Mouse (Mus musculus) right cerebral cortex, postnatal 36 days (tissue): Measurements from ENCODE around the gene Racgap1.

Experiments used
- DNase-seq, 2 experiments: peaks; one replicate each; pipeline ENCODE4 v3.0.0; 2022; ENCODE audit warnings: low spot score in 2 of 2, mixed read lengths in 1 of 2

Racgap1 gene

GRCm38 (mm10) chr15:99590429-99591084, 60.9 kb downstream of the Racgap1 start, which contains the start of gene Aqp5:
TSS of gene Aqp5 (plus strand) at chr15:99590782.
- DNase-seq: no peak

- DNase-seq: no peak
These were observed 61.8 kb downstream of the Racgap1 start for GRCm38 (mm10) chr15:99589704-99590103.

DNA sequence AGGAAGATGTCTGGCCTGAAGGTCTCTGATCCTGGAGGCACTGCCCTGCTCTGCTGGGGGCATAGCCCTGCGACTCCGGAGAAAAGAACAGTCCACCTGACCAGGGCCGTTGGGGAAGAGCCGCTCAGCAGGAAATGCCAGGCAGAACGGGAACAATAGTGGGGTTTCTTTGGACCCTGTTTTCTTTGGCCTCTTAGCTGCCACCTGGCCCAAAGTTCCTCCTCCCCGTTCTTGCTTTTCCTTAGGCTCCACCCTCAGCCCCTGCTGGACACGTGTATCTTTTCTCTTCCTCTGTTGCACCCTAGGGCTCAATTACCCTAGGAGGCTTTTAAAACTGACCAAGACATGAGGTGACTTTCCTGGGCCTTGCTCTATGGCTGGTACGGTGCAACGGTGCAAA, 62.2 kb downstream of the Racgap1 start:
- DNase-seq: no peak

GRCm38 (mm10) chr15:99586525-99586924, 64.9 kb downstream of the Racgap1 start:
- DNase-seq: no peak

GRCm38 (mm10) chr15:99585741-99586140, 65.7 kb downstream of the Racgap1 start:
- DNase-seq: no peak

DNA sequence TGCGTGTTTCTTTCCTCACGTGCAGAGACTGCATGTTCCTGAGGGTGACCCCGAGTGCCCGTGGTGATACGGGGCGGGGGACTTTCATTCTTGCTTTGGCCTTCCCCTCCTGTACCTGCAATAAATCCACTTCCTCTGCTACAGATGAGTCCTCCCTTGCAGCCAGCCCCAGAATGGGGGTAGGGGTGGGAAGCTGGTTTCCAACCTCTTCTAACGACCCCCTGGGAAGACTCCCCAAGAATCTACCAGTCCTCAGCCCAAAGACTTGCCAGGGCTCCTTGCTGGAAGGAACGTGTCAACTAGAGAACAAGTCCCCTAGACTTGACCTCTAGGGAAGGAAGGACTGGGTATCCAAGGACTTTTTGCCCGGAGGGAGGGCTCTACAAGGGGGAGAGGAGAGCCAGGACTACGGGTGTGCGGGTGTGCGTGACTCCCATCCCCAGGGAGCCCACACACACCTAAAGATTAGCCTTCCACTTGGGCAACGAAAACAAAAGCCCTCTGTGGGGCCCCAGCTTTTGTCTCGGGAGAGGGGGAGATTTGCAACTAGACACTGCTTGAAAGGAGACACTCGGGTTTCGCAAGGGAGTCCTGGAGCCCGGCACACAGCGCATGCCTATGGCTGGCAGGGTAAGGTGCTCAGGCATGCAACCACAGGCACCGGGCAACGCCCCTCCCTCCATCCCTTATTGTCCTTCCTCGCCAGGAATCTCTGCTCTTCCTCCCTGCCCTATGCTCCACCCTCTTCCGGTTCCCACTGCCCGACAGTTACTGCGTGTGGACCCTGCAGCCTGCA, 66.9 kb downstream of the Racgap1 start:
- no peak for DNase-seq

DNA sequence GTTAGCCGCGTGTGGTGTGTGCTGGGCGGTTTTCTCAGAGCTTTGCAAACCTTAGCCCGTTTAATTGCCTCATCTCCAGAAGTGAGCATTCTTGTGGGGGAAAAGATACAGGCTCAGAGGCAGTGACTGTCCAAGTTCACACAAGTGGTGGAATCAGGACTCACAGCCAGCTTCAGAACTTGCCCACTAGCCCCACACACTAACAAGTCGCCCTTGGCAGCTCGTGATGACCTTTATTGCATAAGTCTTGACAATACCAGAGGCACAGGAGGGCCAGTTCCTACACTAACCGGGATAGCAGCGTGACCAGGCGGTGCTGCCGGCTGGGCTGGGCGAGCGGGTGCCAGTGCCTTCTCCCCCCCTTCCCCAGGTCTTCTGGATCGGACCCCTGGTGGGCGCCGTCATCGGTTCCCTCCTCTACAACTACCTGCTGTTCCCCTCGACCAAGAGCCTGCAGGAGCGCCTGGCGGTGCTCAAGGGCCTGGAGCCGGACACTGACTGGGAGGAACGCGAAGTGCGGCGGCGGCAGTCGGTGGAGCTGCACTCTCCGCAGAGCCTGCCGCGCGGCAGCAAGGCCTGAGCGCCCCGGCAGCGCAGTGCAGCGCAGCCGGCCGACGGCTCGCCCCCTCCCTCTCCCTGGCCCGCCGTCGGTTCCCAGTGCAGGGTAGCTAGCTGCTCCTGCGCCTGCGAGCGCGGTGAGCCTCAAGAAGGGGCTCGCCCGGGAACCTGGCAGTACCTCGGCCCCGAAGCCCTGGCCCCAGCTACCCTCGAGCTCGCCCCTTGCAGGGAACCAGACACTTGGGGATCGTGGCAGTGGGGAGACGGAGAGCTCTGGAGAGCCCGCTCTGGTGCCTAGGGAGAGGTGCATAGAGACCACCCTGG, 67.8 kb downstream of the Racgap1 start:
- DNase-seq: no peak

DNA sequence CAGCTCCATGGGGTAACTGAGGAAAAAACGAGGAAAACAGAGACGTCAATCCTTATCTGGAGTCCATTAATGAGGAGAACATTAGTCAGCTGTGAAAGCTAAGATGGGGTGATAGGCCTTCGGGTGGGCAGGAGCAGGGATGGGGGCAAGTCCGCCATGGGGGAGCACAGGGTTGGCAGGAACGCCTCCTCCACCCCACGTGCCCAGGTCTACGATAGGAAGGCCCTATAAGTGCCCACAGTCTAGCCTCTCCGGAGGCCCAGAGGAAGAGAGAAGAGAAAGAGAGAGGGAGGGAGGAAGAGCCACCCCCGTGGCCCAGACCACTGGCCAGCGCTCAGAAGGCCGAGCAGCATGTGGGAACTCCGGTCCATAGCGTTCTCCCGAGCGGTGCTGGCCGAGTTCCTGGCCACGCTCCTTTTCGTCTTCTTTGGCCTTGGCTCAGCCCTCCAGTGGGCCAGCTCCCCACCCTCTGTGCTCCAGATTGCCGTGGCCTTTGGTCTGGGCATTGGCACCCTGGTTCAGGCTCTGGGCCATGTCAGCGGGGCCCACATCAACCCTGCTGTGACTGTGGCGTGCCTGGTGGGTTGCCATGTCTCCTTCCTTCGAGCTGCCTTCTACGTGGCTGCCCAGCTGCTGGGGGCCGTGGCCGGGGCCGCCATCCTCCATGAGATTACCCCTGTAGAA, 72.5 kb downstream of the Racgap1 start, which contains the start of gene Aqp2:
TSS of gene Aqp2 (plus strand) at position 254 of the 684 bp plus-strand sequence.
- no peak for DNase-seq
